ENCODE assay signal across 7 mouse cellular contexts in genomic region chrX:136269743-136270392, GRCm38 (mm10). TPM values are rescaled to one million over a fixed set of nuclear protein-coding genes. Genes with fewer than 3 reads are reported as not detected.
DNase-seq lines count a peak whose midpoint lies in the region; ATAC-seq and TF ChIP-seq lines count a peak whose summit lies in the region.
"Not testable (repeated sequence)": the region's sequence is repeated elsewhere in the genome, so short reads cannot be mapped to it uniquely, and the experiment has no call there.

Gene Bex3 (plus strand): TSS chrX:136270253.

- not testable (repeated sequence) for H3K4me1 ChIP-seq in embryonic facial prominence, embryonic 15.5 days; heart, embryonic 11.5 days (ENCODE audit: control insufficient read depth, insufficient read depth, low read length); kidney, adult 2 months (ENCODE audit: control insufficient read depth, insufficient read depth, low read length); megakaryocyte, embryonic 14.5 days

- peak within 1 kb of the TSS; percentile 34 for H3K4me2 ChIP-seq in embryonic facial prominence, embryonic 15.5 days (replicated peaks)
- H3K4me2 ChIP-seq in heart, embryonic 11.5 days, result peak within 1 kb of the TSS; percentile 56

- not testable (repeated sequence) for H3K36me3 ChIP-seq in embryonic facial prominence, embryonic 15.5 days; heart, embryonic 11.5 days (ENCODE audit: control insufficient read depth, insufficient read depth, low read length); kidney, adult 2 months (ENCODE audit: control insufficient read depth, insufficient read depth, low read length); megakaryocyte, embryonic 14.5 days (replicated peaks; ENCODE audit: low read length)

- not testable (repeated sequence) for H3K9me3 ChIP-seq in embryonic facial prominence, embryonic 15.5 days (replicated peaks); heart, embryonic 11.5 days (replicated peaks; ENCODE audit: control insufficient read depth, low read length); megakaryocyte, embryonic 14.5 days

- peak within 1 kb of the TSS; percentile 45 for H3K4me3 ChIP-seq in embryonic facial prominence, embryonic 15.5 days (replicated peaks)
- H3K4me3 ChIP-seq in heart, embryonic 11.5 days (ENCODE audit: low read depth, low read length), result peak within 1 kb of the TSS; percentile 45
- peak within 1 kb of the TSS; percentile 57 for H3K4me3 ChIP-seq in kidney, adult 2 months (ENCODE audit: insufficient read depth, low read depth, low read length)
- H3K4me3 ChIP-seq in megakaryocyte, embryonic 14.5 days (replicated peaks), result peak within 1 kb of the TSS; percentile 83

- H3K27ac ChIP-seq in embryonic facial prominence, embryonic 15.5 days (replicated peaks); kidney, adult 2 months (ENCODE audit: insufficient read depth, low read depth, low read length): not testable (repeated sequence)
- 0 out of 2 replicates have a peak within 1 kb of the TSS, but pooled peaks have one; percentile 35 for H3K27ac ChIP-seq in heart, embryonic 11.5 days (ENCODE audit: low read depth, low read length)

- intact Hi-C loops in left cerebral cortex, postnatal 4 days (cut with DNase I), result not testable (repeated sequence)

- WGBS in embryonic facial prominence, embryonic 15.5 days, result 49% methylated on average over 7 of the region's 30 CpGs
- 66% methylated on average over 4 of the region's 30 CpGs for WGBS in heart, embryonic 11.5 days (ENCODE audit: insufficient replicate concordance)
- 73% methylated on average over 4 of the region's 30 CpGs for WGBS in kidney, adult 2 months

- DNase-seq in adrenal gland, postnatal 10 days, result peak; percentile 60
- peak; percentile 55 for DNase-seq in kidney, adult 2 months
- peak; percentile 71 for DNase-seq in left cerebral cortex, postnatal 4 days
- peak; percentile 75 to 77 for DNase-seq in right cerebral cortex, postnatal 10 days (ENCODE audit: low spot score in 2 of 2)

- TF ChIP-seq POLR2A in kidney, adult 2 months (IDR thresholded peaks at IDR 0.05; ENCODE audit: low read depth, low read length), result not testable (repeated sequence)

- not testable (repeated sequence) for H3K27me3 ChIP-seq in embryonic facial prominence, embryonic 15.5 days; heart, embryonic 11.5 days (ENCODE audit: control insufficient read depth, insufficient read depth, low read length); kidney, adult 2 months (replicated peaks; ENCODE audit: control insufficient read depth, insufficient read depth, low read length); megakaryocyte, embryonic 14.5 days (replicated peaks)

- H3K9ac ChIP-seq in embryonic facial prominence, embryonic 15.5 days, result not testable (repeated sequence)
- H3K9ac ChIP-seq in heart, embryonic 11.5 days (ENCODE audit: low read depth, low read length), result peak within 1 kb of the TSS; percentile 70

- peak; percentile 95 for ATAC-seq in embryonic facial prominence, embryonic 15.5 days (ENCODE audit: insufficient number of reproducible peaks, low FRiP score, low TSS enrichment, low read depth)
- peak; percentile 91 for ATAC-seq in heart, embryonic 11.5 days (replicated peaks; ENCODE audit: insufficient number of reproducible peaks, low FRiP score, low TSS enrichment)

- TF ChIP-seq CTCF in kidney, adult 2 months (conservative IDR thresholded peaks at IDR 0.05; ENCODE audit: insufficient read depth, insufficient read length, low read depth, low read length), result not testable (repeated sequence)

RNA-seq across cellular contexts. Expression of gene Bex3, which starts in this region (rescaled TPM):
- 100 to 1,000 TPM; 151 to 189 TPM for total RNA-seq in adrenal gland, postnatal 10 days (2021)
- 387 and 393 TPM in 2 replicates for polyA plus RNA-seq in embryonic facial prominence, embryonic 15.5 days (2015; fragmentation: Nextera tagmentation; extraction: Ambion mirVana)
- 780 and 783 TPM in 2 replicates for polyA plus RNA-seq in heart, embryonic 11.5 days (2014; fragmentation: Nextera tagmentation; extraction: Ambion mirVana)
- polyA plus RNA-seq in kidney, adult 2 months (2012; rRNA removed), result 41.5 and 51.1 TPM in 2 replicates
- 100 to 1,000 TPM; 315 to 358 TPM for total RNA-seq in left cerebral cortex, postnatal 4 days (2021)
- polyA plus RNA-seq in megakaryocyte, embryonic 14.5 days (2012; ENCODE audit: insufficient read depth, low replicate concordance), result 46.6 and 242 TPM in 2 replicates
